Mouse (Mus musculus) lung, adult 2 months (tissue): ENCODE data around the gene Ankrd28.

Experiments used
- CTCF ChIP-seq: fragments of 200-500 bp; IDR thresholded peaks from 2 replicates; pipeline ENCODE4 v1.5.1; 2011; ENCODE audit warnings: mild to moderate bottlenecking, low read length, control low read depth; ENCODE audit not compliant: insufficient read depth
- POLR2A ChIP-seq: fragments of 200-500 bp; IDR thresholded peaks from 2 replicates; pipeline ENCODE4 v1.6.1; 2011; ENCODE audit warnings: low read depth, mild to moderate bottlenecking, control low read depth, low read length, borderline replicate concordance; ENCODE audit errors: extremely low read depth

GRCm38 (mm10) chr14:31800976-31801375 lies 29.5 kb downstream of the Ankrd28 start:
- TF ChIP-seq POLR2A, result no peak
- no peak for TF ChIP-seq CTCF
